Mouse (Mus musculus) megakaryocyte, embryonic 14.5 days (primary cell): Measurements from ENCODE around the gene Tpo.

Source experiments
- FLI1 ChIP-seq: IDR thresholded peaks from 2 replicates; pipeline ENCODE4 v1.6.1; 2012; ENCODE audit warnings: low read length, inconsistent platforms, mixed read lengths
- GATA1 ChIP-seq: IDR thresholded peaks from 3 replicates; pipeline ENCODE4 v1.6.1; 2012; ENCODE audit warnings: mixed read lengths, low read length, inconsistent platforms, borderline replicate concordance

DNA sequence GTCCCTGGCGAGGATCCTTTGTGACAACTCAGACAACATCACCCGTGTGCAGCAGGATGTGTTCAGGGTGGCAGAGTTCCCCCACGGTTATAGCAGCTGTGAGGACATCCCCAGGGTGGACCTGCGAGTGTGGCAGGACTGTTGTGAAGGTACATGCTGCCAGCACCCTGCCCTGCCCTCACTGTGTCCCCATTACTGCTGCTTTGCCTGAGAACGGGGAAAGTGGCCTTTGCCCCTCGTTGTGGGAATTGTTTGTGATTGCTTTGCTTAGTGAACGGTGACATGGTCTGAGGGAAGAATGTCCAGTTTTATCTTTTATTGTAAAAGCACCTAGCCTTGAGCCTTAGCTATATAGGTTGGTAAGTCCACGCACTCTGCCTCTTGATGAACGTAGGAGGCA lies 125.8 kb downstream of the Tpo start:
- TF ChIP-seq GATA1 (no peak), FLI1 (no peak)
